Mouse (Mus musculus) A20 (cell line): ENCODE measurements at regions not wholly inside any gene's neighbourhood (a gene's known extent, or its start where the extent isn't known, plus 50 kb on each side); places are given as distances from the start of the nearest gene placed in this dataset.
"Not testable (repeated sequence)": the region's sequence is repeated elsewhere in the genome, so short reads cannot be mapped to it uniquely, and the experiment has no call there.

Source experiments
- DNase-seq: peaks from one replicate; pipeline ENCODE4 v3.0.0-alpha.2; 2011; ENCODE audit warnings: low read depth, low spot score

- no peak for DNase-seq
Measured at GRCm38 (mm10) chr13:18651658-18652057, 65.4 kb upstream of the Vps41 start.

GRCm38 (mm10) chr13:18614763-18615616, 102.1 kb upstream of the Vps41 start:
- no peak for DNase-seq

- no peak for DNase-seq
Measured at GRCm38 (mm10) chr13:18580718-18581550, 136.2 kb upstream of the Vps41 start.

- DNase-seq: no peak
Measured at GRCm38 (mm10) chr13:18576016-18576415, 141.1 kb upstream of the Vps41 start.

- no peak for DNase-seq
Measured at GRCm38 (mm10) chr13:18575599-18575998, 141.5 kb upstream of the Vps41 start.

GRCm38 (mm10) chr13:18542032-18542431, 144.5 kb upstream of the Pou6f2 start:
- not testable (repeated sequence) for DNase-seq

GRCm38 (mm10) chr13:18530509-18530908, 133.0 kb upstream of the Pou6f2 start:
- peak; percentile 18 for DNase-seq

- no peak for DNase-seq
Measured at GRCm38 (mm10) chr13:18498159-18498558, 100.7 kb upstream of the Pou6f2 start.

GRCm38 (mm10) chr13:18497582-18498157, 100.2 kb upstream of the Pou6f2 start:
- DNase-seq: no peak

GRCm38 (mm10) chr13:18495021-18495811, 97.7 kb upstream of the Pou6f2 start:
- no peak for DNase-seq

- DNase-seq: not testable (repeated sequence)
Measured at GRCm38 (mm10) chr13:18485785-18486184, 88.3 kb upstream of the Pou6f2 start.

- no peak for DNase-seq
Measured at GRCm38 (mm10) chr13:18485080-18485479, 87.6 kb upstream of the Pou6f2 start.

- DNase-seq: no peak
Measured at GRCm38 (mm10) chr13:18476311-18476710, 78.8 kb upstream of the Pou6f2 start.

GRCm38 (mm10) chr13:18471534-18471933, 74.0 kb upstream of the Pou6f2 start:
- DNase-seq: no peak

- DNase-seq: no peak
Measured at GRCm38 (mm10) chr13:18465921-18466320, 68.4 kb upstream of the Pou6f2 start.

- no peak for DNase-seq
Measured at GRCm38 (mm10) chr13:18462221-18462620, 64.7 kb upstream of the Pou6f2 start.

- no peak for DNase-seq
Measured at GRCm38 (mm10) chr13:18457337-18458236, 60.1 kb upstream of the Pou6f2 start.
